Mouse (Mus musculus) stomach, postnatal 0 days (tissue): ENCODE measurements around the gene Hltf.

Experiments used
- CTCF ChIP-seq: IDR thresholded peaks from 2 replicates; pipeline ENCODE4 v1.5.1; 2016; ENCODE audit warnings: antibody characterized with exemption, low read depth, mild to moderate bottlenecking, moderate library complexity
- EP300 ChIP-seq: optimal IDR thresholded peaks from 2 replicates; pipeline ENCODE3; 2016; ENCODE audit warnings: antibody characterized with exemption

DNA sequence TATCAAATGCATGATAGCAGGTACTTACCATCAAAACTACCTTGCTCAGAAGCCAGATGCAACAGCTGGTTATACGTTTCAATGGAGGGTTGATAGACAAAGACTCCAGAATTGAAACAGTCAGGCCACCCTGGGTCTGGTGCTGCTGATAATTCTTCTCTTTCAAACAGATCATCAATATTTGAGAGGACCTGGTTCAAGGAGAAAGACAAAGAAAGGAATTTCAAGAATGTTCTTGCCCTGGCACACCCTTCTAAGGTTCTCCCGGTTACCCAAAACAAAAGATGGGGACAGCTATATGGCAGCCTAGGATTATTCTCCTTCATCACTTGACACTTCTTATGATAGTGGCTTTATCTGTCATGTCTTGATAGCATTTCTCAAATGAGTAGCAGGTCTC lies 92.9 kb downstream of the Hltf start:
- TF ChIP-seq CTCF (no peak), EP300 (no peak)
